Mouse (Mus musculus) T-helper 17 cell (primary cell): ENCODE data around the gene Krtap4-7.
"Not testable (repeated sequence)": the region's sequence is repeated elsewhere in the genome, so short reads cannot be mapped to it uniquely, and the experiment has no call there.

Experiments
- in situ Hi-C, 2 experiments: fragments of 300-600 bp; cut with MboI, MseI; formaldehyde crosslinking; loops; 1 replicate in 1 of 2; 2 replicates in 1 of 2; pipeline ENCODE4 v1.15.1; 2025; ENCODE audit warnings: high pct_unique_total_duplicates in 2 of 2

Gene Krtap4-7

DNA sequence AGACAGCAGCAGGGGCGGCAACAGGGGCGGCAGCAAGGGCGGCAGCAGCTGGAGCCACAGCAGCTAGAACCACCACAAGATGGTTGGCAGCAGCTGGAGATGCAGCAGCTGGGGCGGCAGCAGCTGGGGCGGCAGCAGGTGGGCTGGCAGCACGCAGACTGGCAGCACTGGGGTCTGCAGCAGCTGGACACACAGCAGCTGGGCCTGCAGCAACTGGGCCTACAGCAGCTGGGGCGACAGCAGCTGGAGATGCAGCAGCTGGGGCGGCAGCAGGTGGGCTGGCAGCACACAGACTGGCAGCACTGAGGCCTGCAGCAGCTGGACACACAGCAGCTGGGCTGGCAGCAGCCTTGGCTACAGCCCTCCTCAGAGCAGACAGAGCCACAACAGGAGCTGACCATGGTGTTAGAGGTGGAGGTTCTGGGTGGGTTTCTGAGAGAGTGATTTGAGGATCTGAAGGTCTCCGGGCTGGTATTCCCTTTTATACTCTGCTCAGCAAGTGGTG is at the start of gene Krtap4-7:
Gene Krtap4-7 (minus strand): TSS at position 455 of the 505 bp plus-strand sequence.
- in situ Hi-C loops, result not testable (repeated sequence)

DNA sequence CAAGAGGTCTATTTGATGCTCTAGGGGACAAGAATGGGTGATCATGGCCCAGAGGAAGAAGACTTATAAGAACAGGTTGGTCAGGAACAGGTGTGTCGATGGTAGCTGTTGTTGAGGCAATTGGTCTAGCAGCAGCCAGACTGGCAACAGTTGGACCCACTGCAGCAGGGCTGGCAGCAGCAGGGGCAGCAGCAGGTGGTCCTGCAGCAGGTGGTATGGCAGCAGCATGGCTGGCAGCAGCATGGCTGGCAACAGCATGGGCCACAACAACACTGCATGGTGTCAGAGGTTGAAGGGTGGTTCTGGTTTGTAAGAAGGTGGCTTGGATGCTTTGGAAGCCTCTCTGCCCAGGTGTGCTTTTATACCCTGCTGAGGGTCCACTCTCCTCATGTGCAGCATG is 46.6 kb upstream of the Krtap4-7 start, which contains the start of gene Gm14190:
Gene Gm14190 (minus strand): TSS at position 278 of the 400 bp plus-strand sequence.
- in situ Hi-C loops, result no loop called here

DNA sequence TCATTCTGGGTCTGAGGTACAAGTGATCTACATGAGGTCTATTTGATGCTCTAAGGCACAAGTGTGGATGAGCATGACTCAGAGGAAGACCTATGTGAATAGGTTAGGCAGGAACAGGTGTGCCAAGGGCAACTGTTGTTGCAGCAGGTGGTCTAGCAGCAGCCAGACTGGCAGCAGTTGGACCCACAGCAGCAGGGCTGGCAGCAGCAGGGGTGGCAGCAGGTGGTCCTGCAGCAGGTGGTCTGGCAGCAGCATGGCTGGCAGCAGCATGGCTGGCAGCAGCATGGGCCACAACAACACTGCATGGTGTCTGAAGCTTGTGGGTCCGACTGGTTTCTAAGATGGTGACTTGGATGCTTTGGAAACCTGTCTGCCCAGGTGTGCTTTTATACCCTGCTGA is 41.3 kb upstream of the Krtap4-7 start:
- in situ Hi-C loops, result not testable (repeated sequence)

DNA sequence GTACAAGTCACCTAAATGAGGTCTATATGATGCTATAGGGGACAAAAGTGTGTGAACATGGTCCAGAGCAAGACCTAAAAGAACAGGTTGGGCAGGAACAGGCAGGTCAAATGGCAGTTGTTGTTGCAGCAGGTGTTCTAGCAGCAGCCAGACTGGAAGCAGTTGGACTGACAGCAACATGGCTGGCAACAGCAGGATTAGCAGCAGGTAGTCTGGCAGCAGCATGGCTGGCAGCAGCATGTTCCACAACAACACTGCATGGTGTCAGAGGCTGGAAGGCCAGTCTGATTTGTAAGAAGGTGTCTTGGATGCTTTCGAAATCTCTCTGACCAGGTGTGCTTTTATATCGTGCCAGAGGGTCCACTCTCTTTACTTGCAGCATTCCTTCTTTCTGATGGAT is 39.6 kb upstream of the Krtap4-7 start:
- in situ Hi-C loops, result no loop called here

DNA sequence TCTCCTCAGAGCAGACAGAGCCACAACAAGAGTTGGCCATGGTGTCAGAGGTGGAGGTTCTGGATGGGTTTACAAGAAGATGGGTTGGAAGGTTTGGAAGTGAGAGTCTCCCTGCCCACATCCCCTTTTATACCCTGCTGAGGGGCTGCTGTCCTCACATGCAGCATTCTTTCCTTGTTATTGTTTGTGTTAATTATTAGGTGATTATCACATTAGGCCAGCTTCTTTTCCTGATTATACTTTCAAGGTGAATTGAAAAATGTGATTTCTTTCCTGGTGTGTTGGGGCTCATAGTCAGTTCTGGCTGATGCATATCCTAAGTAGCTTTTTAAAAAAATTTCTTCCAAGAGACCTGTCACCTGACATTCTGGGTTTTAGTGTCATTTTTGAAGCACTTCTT is 22.0 kb upstream of the Krtap4-7 start, which contains the start of gene Krtap4-6:
Gene Krtap4-6 (minus strand): TSS at position 101 of the 400 bp plus-strand sequence.
- in situ Hi-C loops, result no loop called here

DNA sequence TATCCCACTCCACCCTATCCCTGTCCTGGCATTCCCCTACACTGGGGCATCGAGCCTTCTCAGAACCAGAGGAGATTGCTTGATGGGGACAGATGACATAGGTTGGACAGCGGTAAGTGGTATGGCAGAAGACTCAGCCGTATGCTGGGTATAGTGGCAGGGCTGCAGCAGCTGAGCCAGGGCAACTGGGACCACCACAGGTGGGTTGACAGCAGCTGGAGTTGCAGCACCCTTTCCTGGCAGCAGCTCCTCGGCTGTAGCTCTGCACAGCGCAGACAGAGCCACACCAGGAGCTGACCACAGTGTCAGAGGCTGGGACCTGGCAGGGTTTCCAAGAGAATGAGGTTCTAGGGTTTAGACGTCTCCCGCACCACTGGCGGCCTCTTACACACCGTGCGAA is 18.9 kb upstream of the Krtap4-7 start:
- in situ Hi-C loops, result no loop called here

DNA sequence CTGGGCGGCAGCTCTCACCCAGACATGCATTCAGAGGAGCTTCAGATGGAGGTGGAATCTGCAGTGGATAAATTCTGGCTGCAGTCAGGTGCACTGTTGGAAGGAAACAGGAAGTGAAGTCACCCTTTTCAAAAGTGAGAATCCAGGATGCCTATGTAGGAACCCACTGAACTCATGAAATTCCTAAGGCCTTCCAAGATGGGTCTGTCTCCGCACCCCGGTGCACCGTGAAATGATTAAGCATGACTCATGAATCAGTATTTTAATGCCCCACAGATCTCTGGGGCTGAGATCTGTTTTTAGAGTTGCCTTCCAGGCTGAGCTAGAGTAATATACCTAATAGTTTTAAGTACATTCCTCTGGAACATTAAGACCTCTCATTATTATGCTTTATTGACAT is 15.4 kb upstream of the Krtap4-7 start:
- in situ Hi-C loops, result no loop called here

DNA sequence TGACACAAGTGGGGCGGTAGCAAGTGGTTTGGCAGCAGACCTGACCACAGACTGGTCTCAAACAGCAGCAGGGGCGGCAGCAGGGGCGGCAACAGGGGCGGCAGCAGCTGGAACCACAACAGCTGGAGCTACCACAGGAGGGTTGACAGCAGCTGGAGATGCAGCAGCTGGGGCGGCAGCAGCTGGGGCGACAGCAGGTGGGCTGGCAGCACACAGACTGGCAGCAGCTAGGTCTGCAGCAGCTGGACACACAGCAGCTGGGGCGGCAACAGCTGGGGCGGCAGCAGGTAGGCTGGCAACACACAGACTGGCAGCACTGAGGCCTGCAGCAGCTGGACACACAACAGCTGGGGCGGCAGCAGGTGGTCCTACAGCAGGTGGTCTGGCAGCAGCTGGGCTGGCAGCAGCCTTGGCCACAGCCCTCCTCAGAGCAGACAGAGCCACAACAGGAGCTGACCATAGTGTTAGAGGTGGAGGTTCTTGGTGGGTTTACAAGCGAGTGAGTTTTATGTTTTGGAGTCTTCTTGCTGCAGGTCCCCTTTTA is 14.7 kb upstream of the Krtap4-7 start, which contains the start of gene Gm11563:
Gene Gm11563 (minus strand): TSS at position 494 of the 544 bp plus-strand sequence.
- in situ Hi-C loops, result not testable (repeated sequence)

DNA sequence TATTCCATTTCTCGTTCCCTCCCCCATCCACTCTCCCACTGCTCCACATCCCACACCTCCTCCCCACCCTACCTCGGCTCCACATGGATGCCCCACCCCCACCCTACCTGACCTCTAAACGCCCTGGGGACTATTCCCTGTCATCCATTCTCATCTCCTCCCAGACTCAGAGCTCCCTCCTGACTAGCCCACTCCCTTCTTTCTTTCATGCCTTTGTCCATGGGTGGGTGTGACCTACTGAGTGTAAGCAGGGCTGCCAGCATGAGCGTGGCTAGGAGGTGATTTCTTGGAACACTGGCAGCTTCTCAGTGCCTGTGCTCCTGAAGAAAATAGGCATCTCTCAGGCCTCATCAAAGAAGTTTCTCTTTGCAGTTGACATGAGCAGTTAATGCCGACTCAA is 13.2 kb upstream of the Krtap4-7 start:
- in situ Hi-C loops, result no loop called here

DNA sequence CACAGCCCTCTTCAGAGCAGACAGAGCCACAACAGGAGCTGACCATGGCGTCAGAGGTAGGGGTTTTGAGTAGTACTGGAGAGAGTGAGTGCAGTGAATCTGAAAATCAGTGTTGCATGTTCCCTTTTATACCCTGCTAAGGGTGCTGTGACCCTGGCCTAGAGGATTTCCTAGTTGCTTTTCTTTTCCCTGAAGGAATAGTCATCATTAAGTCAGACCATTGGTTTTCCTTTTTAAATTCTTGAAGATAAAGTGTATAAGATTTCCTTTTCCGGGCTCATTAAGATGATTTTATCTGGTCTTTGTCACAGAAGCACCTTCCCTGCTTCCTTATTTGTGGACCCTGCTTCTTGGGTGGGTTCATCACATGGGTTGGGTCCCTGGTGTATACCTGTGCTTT is 6.2 kb upstream of the Krtap4-7 start, which contains the start of gene Gm11555:
Gene Gm11555 (minus strand): TSS at position 101 of the 400 bp plus-strand sequence.
- in situ Hi-C loops, result no loop called here

DNA sequence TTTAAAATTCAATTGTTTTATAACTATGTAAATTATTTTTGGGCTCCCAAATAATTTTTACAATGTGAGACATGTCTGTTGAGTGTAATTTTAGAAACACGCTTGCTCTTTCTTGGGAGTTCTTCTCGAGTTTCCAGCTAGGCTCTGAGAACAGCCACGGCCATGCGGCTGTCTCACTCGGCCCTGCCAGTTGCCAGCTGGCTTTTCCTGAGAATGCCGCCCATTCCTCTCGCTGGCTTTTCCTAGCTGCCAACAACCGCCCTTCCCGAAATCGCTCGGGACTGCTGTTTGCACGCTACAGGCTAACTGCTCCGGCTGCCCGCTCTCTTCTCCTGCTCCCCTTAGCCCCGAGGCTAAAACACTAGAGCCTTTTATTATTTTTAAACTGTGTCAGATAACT is 2.6 kb upstream of the Krtap4-7 start:
- in situ Hi-C loops, result no loop called here

DNA sequence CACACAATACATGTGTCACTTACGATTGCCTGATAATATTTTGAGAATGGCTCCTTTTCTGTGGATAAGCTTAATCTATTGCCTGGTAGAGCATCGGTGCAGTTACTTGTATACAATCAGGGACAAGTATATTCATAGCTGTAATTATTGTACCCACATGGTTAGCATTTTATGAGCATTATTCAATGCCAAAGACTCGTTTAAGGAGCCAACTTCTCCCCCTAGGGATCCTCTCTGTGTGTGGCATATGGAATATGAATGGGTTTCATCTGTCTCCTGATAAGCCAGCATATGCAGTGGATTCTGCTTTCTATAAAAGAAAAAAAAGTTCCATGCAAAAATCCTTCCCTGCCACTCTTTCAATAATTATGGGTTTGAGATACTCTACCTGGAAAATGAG is 462 bp upstream of the Krtap4-7 start:
- in situ Hi-C loops, result no loop called here

DNA sequence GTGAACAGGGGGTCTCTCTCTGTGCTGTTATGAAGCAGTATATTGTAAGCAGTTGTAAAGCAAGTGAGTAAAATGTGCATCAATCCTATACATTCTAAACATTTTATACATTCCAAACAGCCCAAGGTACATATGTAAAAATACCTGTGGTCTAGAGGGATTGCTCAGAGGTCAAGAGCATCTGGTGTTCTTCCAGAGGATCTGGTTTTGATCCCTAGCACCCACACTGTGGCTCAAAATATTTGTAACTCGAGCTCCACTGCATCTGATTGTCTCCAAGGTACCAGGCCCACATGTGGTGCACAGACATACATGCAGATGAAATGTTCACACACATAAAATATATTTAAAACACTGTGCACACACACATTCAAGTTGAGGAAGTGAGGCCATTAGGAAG is 3.0 kb downstream of the Krtap4-7 start:
- in situ Hi-C loops, result no loop called here

DNA sequence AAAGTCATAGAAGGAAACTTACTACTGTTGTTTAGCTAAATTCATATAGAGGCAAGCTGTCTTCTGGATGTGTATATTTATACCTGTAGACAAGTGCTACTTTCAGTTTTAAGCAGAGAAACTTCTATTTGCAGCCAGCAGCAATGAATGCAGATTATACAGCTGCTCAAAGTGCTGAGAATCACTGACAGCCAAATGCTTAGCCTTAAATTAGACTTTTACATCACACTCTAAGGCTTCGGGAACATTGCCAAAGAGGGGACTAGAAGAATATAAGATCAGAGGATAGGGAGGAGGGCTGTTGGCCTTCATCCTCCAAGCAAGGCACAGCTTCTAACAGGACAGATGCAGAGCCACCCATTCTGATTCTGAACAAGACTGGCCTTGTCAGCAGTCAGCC is 6.8 kb downstream of the Krtap4-7 start:
- in situ Hi-C loops, result no loop called here

DNA sequence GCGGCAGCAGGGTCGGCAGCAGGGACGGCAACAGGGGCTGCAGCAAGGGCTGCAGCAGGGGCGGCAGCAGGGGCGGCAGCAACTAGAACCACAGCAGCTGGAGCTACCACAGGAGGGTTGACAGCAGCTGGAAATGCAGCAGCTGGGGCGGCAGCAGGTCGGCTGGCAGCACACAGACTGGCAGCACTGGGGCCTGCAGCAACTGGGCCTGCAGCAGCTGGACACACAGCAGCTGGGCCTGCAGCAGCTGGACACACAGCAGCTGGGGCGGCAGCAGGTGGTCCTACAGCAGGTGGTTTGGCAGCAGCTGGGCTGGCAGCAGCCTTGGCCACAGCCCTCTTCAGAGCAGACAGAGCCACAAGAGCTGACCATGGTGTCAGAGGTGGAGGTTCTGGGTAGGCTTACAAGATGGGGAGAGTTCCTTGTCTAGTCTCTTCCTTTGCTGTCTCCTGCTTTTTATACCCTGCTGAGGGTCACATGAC is 9.2 kb downstream of the Krtap4-7 start, which contains the start of gene Krtap4-2:
Gene Krtap4-2 (minus strand): TSS at position 432 of the 482 bp plus-strand sequence.
- in situ Hi-C loops, result no loop called here

DNA sequence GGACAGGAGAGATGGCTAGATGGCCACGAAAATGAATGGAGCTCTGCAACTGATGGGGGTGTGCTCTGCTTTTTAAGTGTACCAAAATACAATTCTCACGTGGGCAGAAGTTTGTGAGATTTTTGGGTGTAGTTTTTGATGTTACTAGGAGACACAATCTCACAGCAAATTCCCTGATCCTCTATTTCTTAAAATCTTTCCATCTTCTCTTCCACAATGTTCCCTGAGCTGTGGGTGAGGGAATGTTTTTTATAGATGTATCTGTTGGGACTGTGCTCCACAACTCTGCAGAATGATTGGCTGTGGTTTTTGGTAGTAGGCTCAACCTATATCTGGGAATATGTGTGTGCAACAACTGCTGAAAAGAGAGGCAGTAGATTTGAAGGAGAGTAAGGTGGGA is 10.6 kb downstream of the Krtap4-7 start:
- in situ Hi-C loops, result no loop called here

DNA sequence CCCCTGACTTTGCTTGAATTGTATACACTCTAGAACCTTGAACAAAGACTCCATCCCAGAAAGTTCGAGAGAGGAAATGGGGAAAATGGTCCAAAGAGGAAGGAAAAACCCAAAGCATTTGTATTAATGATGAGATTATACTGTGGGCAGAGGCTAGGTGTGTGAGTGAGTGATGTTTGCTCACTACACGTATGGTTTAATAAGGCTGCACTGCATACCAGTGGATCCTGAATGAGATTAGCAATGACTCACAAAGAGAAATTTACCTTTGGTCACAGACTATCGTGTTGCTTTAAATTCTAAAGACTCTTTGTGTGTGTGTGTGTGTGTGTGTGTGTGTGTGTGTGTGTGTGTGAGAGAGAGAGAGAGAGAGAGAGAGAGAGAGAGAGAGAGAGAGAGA is 13.0 kb downstream of the Krtap4-7 start:
- in situ Hi-C loops, result no loop called here

DNA sequence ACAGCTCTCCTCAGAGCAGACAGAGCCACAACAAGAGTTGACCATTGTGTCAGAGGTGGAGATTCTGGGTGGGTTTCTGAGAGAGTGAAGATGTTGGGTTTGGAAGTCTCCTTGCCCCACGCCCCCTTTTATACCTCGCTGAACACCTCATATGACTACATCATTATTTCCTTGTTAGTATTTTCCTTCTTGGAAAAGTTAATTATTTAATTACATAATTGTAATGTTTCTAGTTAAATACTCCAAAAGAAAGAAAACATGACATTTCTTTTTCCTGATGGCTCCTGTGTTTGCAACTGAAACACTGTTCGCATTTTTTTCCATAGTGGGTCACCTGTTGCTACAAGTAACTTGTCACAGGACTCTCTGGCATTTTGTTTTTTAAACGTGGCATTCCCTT is 15.8 kb downstream of the Krtap4-7 start, which contains the start of gene Krtap4-1:
Gene Krtap4-1 (minus strand): TSS at position 101 of the 400 bp plus-strand sequence.
- in situ Hi-C loops, result no loop called here

DNA sequence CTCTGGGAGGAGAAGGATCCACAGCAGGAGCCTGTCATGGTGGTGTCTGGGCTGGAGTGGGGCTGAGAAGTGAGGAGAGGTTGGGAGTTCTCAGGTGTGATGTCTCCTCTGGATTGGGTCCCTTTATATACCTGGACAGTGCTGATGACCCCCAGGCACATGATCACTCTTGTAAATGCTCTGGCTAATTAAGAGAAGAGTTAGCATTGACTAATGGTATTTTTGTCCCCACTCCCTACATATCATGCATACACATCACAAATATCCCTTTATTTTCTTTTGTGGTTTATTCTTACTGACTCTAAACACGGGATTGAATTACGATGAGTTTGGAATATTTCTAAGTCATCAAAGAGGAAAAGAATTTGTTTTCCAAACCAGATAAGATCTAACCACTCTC is 23.6 kb downstream of the Krtap4-7 start, which contains the start of gene Gm11562:
Gene Gm11562 (minus strand): TSS at position 101 of the 400 bp plus-strand sequence.
- in situ Hi-C loops, result no loop called here

DNA sequence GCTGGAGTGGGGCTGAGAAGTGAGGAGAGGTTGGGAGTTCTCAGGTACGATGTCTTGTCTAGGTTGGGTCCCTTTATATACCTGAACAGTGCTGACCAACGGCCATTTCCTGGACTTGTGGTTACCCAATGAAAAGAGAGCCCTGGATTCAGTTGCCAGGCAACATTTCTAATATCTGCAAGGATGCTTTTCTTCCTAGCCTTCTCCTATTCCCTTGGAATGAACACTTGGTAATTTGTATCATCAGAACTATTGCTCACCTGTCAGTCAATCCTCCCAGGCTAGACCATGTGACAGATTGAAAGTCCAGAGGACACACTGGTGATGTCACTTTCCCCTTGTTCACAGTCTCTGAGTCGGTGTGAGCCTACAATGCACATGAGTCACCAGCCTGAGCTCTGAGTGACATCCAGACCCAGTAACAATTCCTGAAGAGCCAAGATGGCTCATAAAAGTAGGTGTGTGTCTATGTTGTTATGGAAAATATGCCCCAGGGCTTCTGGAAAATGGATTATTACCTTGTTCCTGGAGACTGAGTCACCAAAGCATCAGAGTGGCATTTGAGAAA is 29.0 kb downstream of the Krtap4-7 start, which contains the start of gene Krtap2-4:
Gene Krtap2-4 (minus strand): TSS at position 51 of the 568 bp plus-strand sequence.
- in situ Hi-C loops, result no loop called here

DNA sequence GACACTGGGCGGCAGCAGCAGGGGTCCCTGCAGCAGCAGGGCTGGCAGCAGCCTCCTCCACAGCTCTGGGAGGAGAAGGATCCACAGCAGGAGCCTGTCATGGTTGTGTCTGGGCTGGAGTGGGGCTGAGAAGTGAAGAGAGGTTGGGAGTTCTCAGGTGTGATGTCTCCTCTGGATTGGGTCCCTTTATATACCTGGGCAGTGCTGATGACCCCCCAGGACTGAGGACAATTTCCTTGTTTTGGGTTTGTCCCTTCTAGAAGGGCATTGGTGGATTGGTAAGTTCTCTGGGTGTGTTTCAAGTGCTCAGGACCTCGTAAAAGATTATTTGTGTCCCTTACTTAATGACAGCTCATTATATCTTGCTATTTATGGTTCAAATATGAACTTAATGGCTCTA is 33.8 kb downstream of the Krtap4-7 start, which contains the start of gene Gm11937:
Gene Gm11937 (minus strand): TSS at position 101 of the 400 bp plus-strand sequence.
- in situ Hi-C loops, result not testable (repeated sequence)

DNA sequence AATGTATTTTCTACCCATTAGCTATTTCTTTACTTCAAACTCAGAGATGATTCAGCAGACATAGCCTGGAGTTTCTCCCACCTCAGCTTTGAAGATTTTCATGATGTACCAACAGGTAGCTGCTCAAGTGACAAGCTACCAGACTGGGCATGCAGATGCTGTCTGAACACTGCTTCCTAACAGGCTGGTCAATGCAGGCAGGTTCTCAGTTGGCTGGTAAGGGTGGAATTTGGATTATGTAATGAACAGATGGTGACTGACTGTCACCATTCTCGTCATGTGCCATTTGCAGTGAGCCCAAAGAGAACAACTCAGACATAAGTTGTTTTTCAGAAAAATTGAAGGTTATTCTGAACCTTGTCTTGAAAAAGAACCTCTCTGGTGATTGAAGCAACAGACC is 34.8 kb downstream of the Krtap4-7 start:
- in situ Hi-C loops, result no loop called here

DNA sequence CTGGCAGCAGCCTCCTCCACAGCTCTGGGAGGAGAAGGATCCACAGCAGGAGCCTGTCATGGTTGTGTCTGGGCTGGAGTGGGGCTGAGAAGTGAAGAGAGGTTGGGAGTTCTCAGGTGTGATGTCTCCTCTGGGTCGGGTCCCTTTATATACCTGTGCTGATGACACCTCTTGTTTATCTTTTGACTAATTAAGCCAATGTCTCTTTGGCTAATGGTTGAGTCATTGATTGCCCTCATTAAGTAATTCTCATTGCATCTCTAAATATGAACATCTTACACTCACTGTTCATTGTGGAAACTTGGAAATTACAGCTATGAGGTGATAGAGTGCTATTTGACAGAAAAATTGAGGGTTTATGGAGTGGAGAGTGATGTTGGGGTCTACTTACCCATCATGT is 40.7 kb downstream of the Krtap4-7 start, which contains the start of gene Gm11938:
Gene Gm11938 (minus strand): TSS at position 101 of the 400 bp plus-strand sequence.
- in situ Hi-C loops, result not testable (repeated sequence)
